Mouse (Mus musculus) common myeloid progenitor, adult 5-6 weeks (primary cell): ENCODE measurements around the gene Asb4. TPM values are rescaled to one million over a fixed set of nuclear protein-coding genes. Genes with fewer than 3 reads are reported as not detected.

Experiments used
- ATAC-seq: replicated peaks from 2 replicates; pipeline ENCODE4 v1.8.0; 2016; ENCODE audit warnings: low read depth, mild to moderate bottlenecking, moderate TSS enrichment, inconsistent platforms; ENCODE audit not compliant: poor library complexity, severe bottlenecking
- total RNA-seq: library from RNA; stranded (forward); fragments of 200-1000, 187-1606 nt; gene quantifications from 2 replicates; pipeline ENCODE4 v1.2.3, GENCODE M21; 2017

Asb4 gene
- total RNA-seq, 1 experiment from 2014 or later = not detected

DNA sequence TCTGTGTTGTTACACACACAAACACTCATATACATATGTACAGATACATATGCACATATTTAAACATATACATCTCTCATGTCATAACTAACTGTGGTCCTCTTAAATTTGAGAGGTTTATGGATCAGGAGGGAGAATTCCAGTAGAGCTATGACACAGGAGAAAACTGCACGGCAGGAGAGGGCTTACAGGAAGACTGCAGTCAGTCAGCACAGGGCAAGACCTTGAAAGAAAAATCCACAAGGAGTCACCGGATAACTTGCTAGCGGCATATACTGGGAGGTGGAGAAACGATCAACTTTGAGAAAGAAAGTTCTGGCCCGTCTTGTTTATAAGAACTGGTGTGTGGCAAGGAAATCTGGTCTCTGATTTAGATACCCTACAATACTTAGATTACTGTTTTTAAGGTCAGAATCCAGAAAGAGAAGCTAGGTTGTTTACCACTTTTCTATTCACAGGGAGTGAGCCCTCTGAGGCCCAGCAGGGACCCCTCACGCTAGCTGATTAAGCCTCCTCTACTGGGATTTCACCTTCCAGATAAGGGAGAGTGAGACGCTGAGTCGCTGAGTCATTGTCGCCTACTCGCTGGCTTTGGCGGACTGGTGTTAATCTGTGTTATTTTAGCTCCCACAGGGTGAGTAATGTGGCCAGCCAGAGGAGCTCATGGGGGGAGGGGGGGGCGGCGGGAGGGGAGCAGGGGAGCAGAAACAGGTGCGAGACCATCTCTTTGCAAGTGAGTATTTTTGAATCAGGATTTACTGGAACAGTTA is 59.3 kb downstream of the Asb4 start:
- peak; percentile 91 for ATAC-seq

DNA sequence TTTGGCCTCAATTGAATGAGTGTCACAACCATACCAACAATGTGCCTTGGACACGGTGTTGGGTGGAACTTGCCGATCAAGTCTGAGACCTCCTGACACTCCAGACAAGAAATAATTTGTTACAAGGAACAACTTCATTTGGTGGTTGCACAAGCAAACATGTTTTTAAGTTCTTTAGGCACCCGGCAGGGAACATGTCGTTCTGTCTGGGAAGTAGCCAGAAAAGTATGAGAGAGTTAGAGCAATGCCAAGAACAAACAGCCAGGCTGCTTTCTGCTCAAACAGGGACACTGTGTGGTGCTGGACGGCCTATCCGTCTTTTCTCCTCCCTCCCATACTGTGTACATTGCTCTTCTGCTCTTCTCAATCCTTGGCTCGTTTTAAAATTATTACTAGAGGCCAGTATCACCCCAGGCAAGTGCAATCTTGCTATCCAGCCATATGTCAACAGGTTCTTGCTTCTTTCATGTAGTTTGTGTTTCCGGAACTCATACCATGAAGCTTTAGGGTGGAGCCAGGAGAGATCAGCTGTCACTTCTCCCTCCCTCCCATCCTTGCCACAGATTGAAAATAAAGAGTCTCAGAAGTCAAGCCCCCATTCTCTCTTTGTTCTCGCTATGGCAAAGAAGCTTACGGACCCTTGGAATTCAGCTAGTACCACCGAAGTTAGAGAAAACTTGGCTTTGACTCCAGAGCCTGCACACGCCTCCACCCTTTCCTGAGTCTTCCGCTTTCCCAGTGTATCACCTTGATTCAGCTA is 60.1 kb downstream of the Asb4 start:
- ATAC-seq = no peak; the same call in 1 of the 2 replicates

DNA sequence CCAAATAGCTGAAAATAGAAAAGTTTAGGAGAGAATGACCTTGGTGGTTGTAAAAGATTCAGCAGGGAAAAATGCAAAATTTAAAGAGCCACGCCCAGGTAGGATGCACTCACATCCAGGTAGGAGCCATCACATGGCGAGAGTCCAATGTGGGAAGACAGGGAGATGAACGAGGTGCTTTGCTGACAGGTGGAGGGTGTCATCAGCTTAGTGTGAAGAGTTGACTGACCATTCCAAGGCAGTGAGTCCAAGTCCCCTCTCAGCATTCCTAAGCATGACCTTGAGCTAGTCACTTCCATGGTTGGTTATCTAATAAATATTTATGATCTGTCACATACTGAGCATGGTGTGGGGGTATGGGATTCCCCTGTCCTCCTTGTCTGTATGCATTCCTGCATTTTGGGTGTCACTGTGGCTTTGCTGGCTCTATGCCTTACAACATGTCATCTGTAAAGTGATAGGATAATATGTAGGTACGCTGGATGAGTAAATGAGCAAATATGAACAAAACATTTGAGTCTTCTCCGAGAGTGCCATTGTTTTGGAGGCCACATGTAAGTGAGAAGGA is 61.2 kb downstream of the Asb4 start:
- no peak for ATAC-seq

DNA sequence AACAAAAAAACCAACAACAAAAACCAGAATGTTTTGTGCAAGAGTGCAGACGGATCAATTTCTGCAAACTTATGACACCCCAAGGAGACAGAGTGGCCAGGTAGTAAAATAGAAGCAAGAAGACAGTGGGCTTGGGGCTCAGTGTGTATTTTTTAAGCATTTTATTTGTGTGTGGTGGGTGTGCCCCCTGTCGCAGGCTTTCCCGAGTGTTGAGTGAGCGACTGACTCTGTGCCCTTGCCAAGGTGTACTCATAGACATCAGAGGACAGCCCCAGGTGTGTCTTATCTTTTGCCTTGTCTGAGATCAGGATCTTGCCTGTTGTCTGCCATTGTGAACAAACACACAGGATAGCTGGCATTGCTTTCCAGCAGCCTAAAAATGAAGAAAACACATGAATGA is 63.8 kb downstream of the Asb4 start:
- ATAC-seq = no peak

DNA sequence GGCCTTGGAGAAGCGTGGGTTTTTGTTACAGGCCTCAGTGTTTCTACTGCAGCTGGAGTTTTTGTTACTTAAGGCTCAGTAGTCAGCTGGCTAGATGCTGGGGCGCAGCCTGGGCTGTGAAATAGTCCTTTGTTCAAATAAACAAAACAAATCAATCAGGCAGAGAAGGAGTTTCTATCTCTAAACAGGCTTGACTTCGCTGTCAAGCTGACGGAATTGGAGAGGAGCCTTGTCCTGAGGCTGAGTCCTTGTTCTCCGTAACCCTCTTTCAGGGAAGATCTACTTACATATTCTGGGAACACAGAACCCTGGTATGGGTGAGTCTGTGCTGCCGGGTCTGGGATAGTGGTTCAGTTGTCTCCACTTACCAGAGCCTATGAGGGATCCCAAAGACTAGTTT is 64.4 kb downstream of the Asb4 start:
- ATAC-seq = no peak

DNA sequence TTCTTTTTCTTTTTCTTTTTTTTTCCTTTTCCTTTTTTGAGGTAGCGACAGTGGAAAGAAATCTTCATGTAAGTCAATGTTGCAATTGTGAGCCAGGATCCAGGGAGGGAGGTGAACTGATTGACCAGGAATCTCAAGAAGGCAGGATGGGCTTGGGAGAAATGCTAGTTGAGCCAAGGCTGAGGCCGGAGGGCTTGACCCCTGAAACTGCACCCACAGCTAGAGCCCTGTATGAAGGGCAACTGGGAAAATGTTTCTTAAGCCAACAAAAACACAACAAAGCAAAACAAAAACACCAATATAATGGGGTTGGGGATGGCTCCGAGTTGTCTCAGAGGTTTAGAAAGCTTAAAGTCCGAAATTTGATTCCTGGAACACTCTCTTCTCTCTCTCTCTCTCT is 65.2 kb downstream of the Asb4 start:
- ATAC-seq = no peak

DNA sequence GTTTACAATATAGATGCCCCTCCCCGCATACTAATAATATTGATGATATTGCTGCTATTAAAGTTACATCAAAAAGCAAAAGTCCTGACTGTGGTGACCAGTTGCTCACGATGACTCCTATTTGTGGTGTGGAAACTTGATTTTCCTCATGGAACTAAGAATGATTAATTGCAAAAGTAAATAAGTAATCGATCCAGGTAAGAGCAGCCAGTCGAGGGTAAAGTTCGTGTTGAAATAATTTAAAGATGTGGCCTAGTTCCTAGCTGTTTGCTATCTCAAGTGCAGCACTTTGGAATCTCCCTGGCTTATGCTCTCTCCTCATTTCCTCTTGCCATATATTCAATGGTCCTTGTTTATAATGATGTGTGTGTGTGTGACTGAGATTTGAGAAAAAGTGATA is 66.7 kb downstream of the Asb4 start:
- ATAC-seq = no peak

DNA sequence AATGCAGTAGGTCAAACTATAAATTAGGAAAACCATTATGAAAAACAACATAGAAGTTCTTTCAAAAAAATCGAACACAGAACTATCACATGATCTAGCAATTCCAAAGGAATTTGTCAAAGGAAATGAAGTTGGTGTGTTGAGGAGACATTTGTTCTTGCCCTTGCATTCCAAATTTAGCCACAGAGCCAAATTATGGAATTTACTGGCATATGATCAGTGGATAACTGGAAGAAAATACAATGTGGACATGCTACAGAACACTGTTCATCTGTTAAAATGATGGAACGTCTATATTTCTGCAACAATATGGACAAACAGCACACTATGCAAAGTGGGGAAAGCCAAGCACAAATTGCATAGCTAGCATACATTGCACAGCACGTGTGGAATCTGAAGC is 72.7 kb downstream of the Asb4 start:
- ATAC-seq = no peak

DNA sequence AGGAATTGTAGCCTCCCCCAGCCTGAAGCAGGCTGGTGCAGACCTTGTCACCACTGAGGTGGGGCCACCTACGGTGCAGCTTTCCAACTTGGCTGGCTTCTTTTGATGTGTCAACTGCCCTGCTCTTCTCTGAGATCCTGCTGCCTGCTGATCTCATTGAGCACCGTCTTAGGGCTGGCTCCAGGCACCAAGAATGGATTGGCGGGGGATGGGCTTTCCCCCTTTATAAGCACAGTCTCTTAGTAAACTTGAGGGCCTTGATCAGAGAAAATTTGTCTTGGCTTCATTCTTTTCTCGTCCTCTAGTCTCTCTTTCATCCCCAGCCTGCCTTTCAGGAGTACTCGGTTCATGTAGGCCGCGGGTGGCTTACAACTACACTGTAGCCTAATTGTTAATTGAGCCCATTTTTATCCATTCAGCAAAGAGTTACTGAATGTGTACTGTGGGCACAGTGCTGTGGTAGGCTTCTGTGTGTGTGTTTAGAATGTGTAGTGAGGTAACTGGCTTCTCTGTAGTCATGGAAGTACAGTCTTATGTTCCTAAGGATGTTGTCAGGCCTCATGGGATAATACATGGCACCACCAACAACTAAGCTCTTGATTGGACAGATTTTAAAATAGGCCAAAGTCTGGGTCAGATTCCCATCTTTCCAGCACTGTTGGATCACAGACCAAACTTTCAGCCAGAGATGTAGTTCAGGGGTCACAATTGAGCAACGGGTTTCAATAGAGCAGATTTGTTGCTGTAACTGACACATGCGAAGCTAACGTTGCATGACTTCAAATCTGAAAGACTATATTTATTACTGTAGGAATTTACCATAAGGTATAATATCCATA is 87.5 kb downstream of the Asb4 start:
- no peak for ATAC-seq

DNA sequence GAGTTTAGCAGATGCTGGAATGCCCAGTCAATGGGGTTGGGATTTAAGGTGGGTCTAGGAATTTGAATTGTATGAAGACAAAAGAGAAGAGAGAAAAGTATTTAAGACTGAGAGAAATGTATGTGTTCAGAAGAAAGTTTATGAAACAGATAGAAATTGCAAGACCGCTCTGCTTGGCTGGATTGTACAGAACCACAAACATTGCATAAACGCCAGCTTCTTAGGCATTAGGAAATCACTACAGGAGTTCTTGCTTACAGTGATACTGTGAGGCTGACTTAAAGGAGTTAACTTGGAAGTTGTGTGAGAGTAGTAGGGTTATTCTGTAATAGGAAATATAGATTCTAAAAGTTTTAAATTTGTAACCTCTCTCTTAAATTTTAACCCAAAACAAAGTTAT is 89.5 kb downstream of the Asb4 start:
- no peak for ATAC-seq

DNA sequence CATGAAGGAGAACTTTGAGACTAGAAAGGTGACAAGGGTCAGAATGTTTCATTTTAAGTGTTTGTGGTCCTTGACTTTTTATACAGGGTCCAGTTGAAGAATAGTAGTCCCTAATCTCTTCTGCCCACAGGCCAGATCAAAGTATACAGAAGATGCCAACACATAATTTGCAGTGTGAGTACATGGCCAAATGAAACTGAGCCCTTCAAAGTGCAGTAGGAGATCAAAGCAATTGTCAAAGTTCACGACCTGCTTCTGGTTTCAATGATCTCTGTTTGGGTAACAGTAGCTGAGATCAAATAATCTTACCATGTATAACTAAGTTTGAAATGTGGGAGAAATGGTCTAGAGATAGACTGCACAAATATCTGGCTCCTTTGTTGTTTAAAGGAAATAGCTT is 90.8 kb downstream of the Asb4 start:
- no peak for ATAC-seq

DNA sequence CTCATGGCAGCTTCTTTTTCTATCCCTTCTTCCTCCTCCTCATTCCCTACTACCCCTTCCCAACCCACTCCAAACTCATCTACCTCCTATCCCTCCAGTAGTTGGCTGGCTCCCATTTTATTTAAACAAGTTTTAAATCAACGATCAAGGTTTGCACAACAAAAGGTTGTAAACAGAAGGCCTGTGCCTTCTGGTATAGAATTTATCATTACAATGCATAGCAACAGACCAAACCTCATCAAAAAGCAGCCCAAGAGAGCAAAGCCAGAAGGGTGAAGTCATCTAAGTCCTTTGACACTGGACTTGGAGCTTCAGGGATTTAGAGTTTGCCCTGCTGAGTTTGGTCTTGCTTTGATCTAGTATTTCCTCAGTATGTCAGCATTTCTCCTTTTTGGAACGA is 97.9 kb downstream of the Asb4 start:
- ATAC-seq = no peak

DNA sequence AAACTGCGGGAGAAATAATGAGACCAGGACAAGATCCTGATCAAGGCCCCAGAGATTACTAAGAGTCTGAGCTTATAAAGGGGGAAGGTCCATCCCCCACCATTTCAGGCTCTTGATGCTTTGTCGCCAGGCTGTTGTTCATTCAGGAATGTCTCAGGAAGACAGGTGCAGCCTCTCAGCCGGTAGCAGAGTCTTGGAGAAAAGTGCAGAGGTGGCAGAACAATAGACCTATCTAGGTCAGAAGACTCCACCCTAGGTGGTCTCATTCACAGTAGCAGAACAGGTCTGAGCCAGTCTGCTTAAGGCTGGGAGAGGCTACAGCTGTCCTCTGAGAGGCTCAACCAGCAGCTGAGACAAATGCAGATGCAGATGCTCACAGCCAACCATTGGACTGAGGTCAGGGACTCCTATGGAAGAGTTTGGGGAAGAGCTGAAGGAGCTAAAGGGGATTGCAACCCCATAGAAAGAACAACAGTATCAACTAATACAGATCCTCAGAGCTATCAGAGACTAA is 99.1 kb downstream of the Asb4 start:
- ATAC-seq = no peak

Other genes starting within 250 kb of the Asb4 start
- not detected in 2 replicates for gene Pon1, start 189.4 kb upstream of the Asb4 start, total RNA-seq
- gene Pon3, start 127.1 kb upstream of the Asb4 start, total RNA-seq = 10.1 and 19.5 TPM in 2 replicates
- gene Pon2, start 84.9 kb upstream of the Asb4 start, total RNA-seq = 27.9 and 33.5 TPM in 2 replicates
- not detected in 2 replicates for gene Pdk4, start 112.9 kb downstream of the Asb4 start, total RNA-seq